Mouse (Mus musculus) heart, postnatal 36 days (tissue): ENCODE measurements around the gene Morn4. TPM values are rescaled to one million over a fixed set of nuclear protein-coding genes. Genes with fewer than 3 reads are reported as not detected.
"Not testable (repeated sequence)": the region's sequence is repeated elsewhere in the genome, so short reads cannot be mapped to it uniquely, and the experiment has no call there.

Experiments used
- DNase-seq, 2 experiments: peaks; one replicate each; pipeline ENCODE4 v3.0.0; 2021 to 2022
- intact Hi-C: fragments of 180-260 bp; cut with DNase I; formaldehyde crosslinking; loops from one replicate; pipeline ENCODE4 v1.15.1; 2025
- total RNA-seq, 2 experiments: library from RNA; stranded (reverse); gene quantifications; 2 replicates each; pipeline ENCODE4 v1.2.3; 2021

The Morn4 gene
- total RNA-seq, 2 experiments from 2014 or later: 2.5 to 2.9 TPM

- peak; percentile 62 for DNase-seq
- intact Hi-C loops: loop anchor here (5.0 kb wide), 1 partner anchor 112 kb away; no protein-coding TSS in a partner anchor
These were observed 3.1 kb upstream of the Morn4 start for GRCm38 (mm10) chr19:42089103-42089747.

GRCm38 (mm10) chr19:42085690-42086089 is 467 bp downstream of the Morn4 start:
- intact Hi-C loops: loop anchor here (5.0 kb wide), 1 partner anchor 108 kb away; no protein-coding TSS in a partner anchor
- DNase-seq: no peak

GRCm38 (mm10) chr19:42081613-42082012 is 4.5 kb downstream of the Morn4 start:
- DNase-seq, intact Hi-C loops: not testable (repeated sequence)

- no peak for DNase-seq
- intact Hi-C loops: no loop called here
These were observed 5.7 kb downstream of the Morn4 start for GRCm38 (mm10) chr19:42080469-42080868.

- no peak for DNase-seq
- intact Hi-C loops: no loop called here
These were observed 6.2 kb downstream of the Morn4 start for GRCm38 (mm10) chr19:42079950-42080349.

GRCm38 (mm10) chr19:42079006-42079405 is 7.2 kb downstream of the Morn4 start:
- intact Hi-C loops: no loop called here
- no peak for DNase-seq

GRCm38 (mm10) chr19:42078566-42078965 is 7.6 kb downstream of the Morn4 start:
- DNase-seq: no peak
- intact Hi-C loops: no loop called here

- intact Hi-C loops: no loop called here
- DNase-seq: no peak
These were observed 10.2 kb downstream of the Morn4 start for GRCm38 (mm10) chr19:42075992-42076391.

- intact Hi-C loops: no loop called here
- DNase-seq: no peak
These were observed 11.1 kb downstream of the Morn4 start for GRCm38 (mm10) chr19:42075051-42075450.

- no peak for DNase-seq
- intact Hi-C loops: no loop called here
These were observed 13.4 kb downstream of the Morn4 start for GRCm38 (mm10) chr19:42072802-42073201.

- intact Hi-C loops: no loop called here
- no peak for DNase-seq
These were observed 14.1 kb downstream of the Morn4 start for GRCm38 (mm10) chr19:42071886-42072608.

GRCm38 (mm10) chr19:42071221-42071620 is 14.9 kb downstream of the Morn4 start:
- DNase-seq: no peak
- intact Hi-C loops: no loop called here

GRCm38 (mm10) chr19:42069241-42069525 is 17.0 kb downstream of the Morn4 start:
- intact Hi-C loops: loop anchor here (2.0 kb wide), 1 partner anchor 34 kb away; the partner anchor contains the start of gene Ankrd2
- DNase-seq: peak in 1 of 2 experiments; percentile 34

- intact Hi-C loops: loop anchor here (2.0 kb wide), 1 partner anchor 34 kb away; the partner anchor contains the start of gene Ankrd2
- DNase-seq: peak; percentile 18 to 43
These were observed 17.5 kb downstream of the Morn4 start for GRCm38 (mm10) chr19:42068441-42069240.

GRCm38 (mm10) chr19:42061443-42061842 is 24.7 kb downstream of the Morn4 start:
- no peak for DNase-seq
- intact Hi-C loops: no loop called here

GRCm38 (mm10) chr19:42058426-42058825 is 27.7 kb downstream of the Morn4 start:
- DNase-seq: no peak
- intact Hi-C loops: no loop called here

GRCm38 (mm10) chr19:42056719-42057409 is 29.3 kb downstream of the Morn4 start:
- no peak for DNase-seq
- intact Hi-C loops: no loop called here

- intact Hi-C loops: no loop called here
- peak; percentile 63 to 65 for DNase-seq
These were observed 30.3 kb downstream of the Morn4 start for GRCm38 (mm10) chr19:42055881-42056280.

- intact Hi-C loops: no loop called here
- no peak for DNase-seq
These were observed 31.9 kb downstream of the Morn4 start for GRCm38 (mm10) chr19:42054255-42054654.

- intact Hi-C loops: no loop called here
- DNase-seq: no peak
These were observed 34.2 kb downstream of the Morn4 start, which contains the start of gene 4933411K16Rik for GRCm38 (mm10) chr19:42051948-42052347. Gene 4933411K16Rik, plus strand, starts transcription at chr19:42052248.

GRCm38 (mm10) chr19:42051351-42051750 is 34.8 kb downstream of the Morn4 start:
- DNase-seq: no peak
- intact Hi-C loops: no loop called here
